Mouse (Mus musculus): ENCODE measurements around the gene Luzp1.

Gene Luzp1

GRCm38 (mm10) chr4:136462839-136463178 lies 6.8 kb upstream of the Luzp1 start:
- no peak for DNase-seq

GRCm38 (mm10) chr4:136463436-136463835 lies 6.1 kb upstream of the Luzp1 start:
- no peak for DNase-seq

GRCm38 (mm10) chr4:136466226-136466625 lies 3.3 kb upstream of the Luzp1 start:
- DNase-seq: no peak

GRCm38 (mm10) chr4:136468553-136469327 lies 821 bp upstream of the Luzp1 start:
- DNase-seq: peak; percentile 84

- DNase-seq: no peak
These were observed 383 bp downstream of the Luzp1 start for GRCm38 (mm10) chr4:136469941-136470346.

- DNase-seq: peak; percentile 44
These were observed 948 bp downstream of the Luzp1 start for GRCm38 (mm10) chr4:136470347-136471071.

GRCm38 (mm10) chr4:136476692-136477091 lies 7.1 kb downstream of the Luzp1 start:
- no peak for DNase-seq

- DNase-seq: no peak
These were observed 17.0 kb downstream of the Luzp1 start for GRCm38 (mm10) chr4:136486549-136486948.

GRCm38 (mm10) chr4:136495993-136496392 lies 26.4 kb downstream of the Luzp1 start:
- no peak for DNase-seq

GRCm38 (mm10) chr4:136505426-136506215 lies 36.1 kb downstream of the Luzp1 start:
- no peak for DNase-seq

- no peak for DNase-seq
These were observed 40.3 kb downstream of the Luzp1 start for GRCm38 (mm10) chr4:136509857-136510256.

- no peak for DNase-seq
These were observed 42.1 kb downstream of the Luzp1 start for GRCm38 (mm10) chr4:136511708-136512107.

GRCm38 (mm10) chr4:136512905-136513304 lies 43.3 kb downstream of the Luzp1 start:
- DNase-seq: no peak

- DNase-seq: peak; percentile 42
These were observed 48.6 kb downstream of the Luzp1 start for GRCm38 (mm10) chr4:136518141-136518540.

- DNase-seq: no peak
These were observed 49.0 kb downstream of the Luzp1 start for GRCm38 (mm10) chr4:136518576-136518975.

GRCm38 (mm10) chr4:136519866-136520265 lies 50.3 kb downstream of the Luzp1 start:
- no peak for DNase-seq

- DNase-seq: no peak
These were observed 52.3 kb downstream of the Luzp1 start for GRCm38 (mm10) chr4:136521898-136522297.

- DNase-seq: no peak
These were observed 54.7 kb downstream of the Luzp1 start for GRCm38 (mm10) chr4:136524309-136524708.

GRCm38 (mm10) chr4:136526412-136526811 lies 56.9 kb downstream of the Luzp1 start:
- DNase-seq: peak; percentile 49

GRCm38 (mm10) chr4:136545151-136545550 lies 75.6 kb downstream of the Luzp1 start:
- DNase-seq: no peak

- DNase-seq: no peak
These were observed 76.9 kb downstream of the Luzp1 start for GRCm38 (mm10) chr4:136546279-136547045.

GRCm38 (mm10) chr4:136547721-136548120 lies 78.2 kb downstream of the Luzp1 start:
- no peak for DNase-seq

GRCm38 (mm10) chr4:136548381-136548801 lies 78.8 kb downstream of the Luzp1 start:
- DNase-seq: no peak

Data from right cerebral cortex, adult 18-20 months (tissue).